Mouse (Mus musculus): ENCODE data around the gene BC049715.

GRCm38 (mm10) chr6:136781377-136781986, 45.9 kb upstream of the BC049715 start, which contains the start of gene Gucy2c:
- TF ChIP-seq CTCF (IDR thresholded peaks at IDR 0.05; ENCODE audit: low read depth, low read length) (no peak), POLR2A (IDR thresholded peaks at IDR 0.05; ENCODE audit: extremely low read depth, insufficient read depth, low read length) (no peak)
